Mouse (Mus musculus) brown adipose tissue, adult 24 weeks (tissue): ENCODE measurements around the gene Chek2. TPM values are rescaled to one million over a fixed set of nuclear protein-coding genes. Genes with fewer than 3 reads are reported as not detected.

Experiments used
- H3K27ac ChIP-seq: fragments of 200-500 bp; replicated peaks from 2 replicates; pipeline ENCODE4 v1.5.1; 2012; ENCODE audit warnings: low read depth, mild to moderate bottlenecking, low read length
- H3K4me1 ChIP-seq: fragments of 200-500 bp; 2 replicates; pipeline ENCODE4 v1.6.1; 2012; ENCODE audit warnings: low read length, mixed read lengths; ENCODE audit not compliant: control insufficient read depth, insufficient read depth, insufficient read length
- H3K4me3 ChIP-seq: fragments of 200-500 bp; 2 replicates; pipeline ENCODE4 v1.5.1; 2012; ENCODE audit warnings: low read depth, mild to moderate bottlenecking, low read length, moderate library complexity; ENCODE audit not compliant: insufficient read depth
- polyA plus RNA-seq: library from polyadenylated mRNA; stranded (reverse); fragments of >200 nt; gene quantifications from 2 replicates; pipeline ENCODE4 v1.2.4, GENCODE M21; 2012; ENCODE audit not compliant: missing spikeins, insufficient read depth, insufficient read length

Gene Chek2
- 3.1 and 4.2 TPM in 2 replicates for polyA plus RNA-seq

- H3K4me1 ChIP-seq, result no peaks in the 10 kb centered on the region
- peak within 1 kb of the TSS; percentile 73 for H3K4me3 ChIP-seq
- H3K27ac ChIP-seq, result peak within 1 kb of the TSS; percentile 33
These were observed at the start of gene Chek2, which contains the start of gene Hscb for GRCm38 (mm10) chr5:110839678-110840365. Chek2 (plus strand) TSS chr5:110839979. Hscb (minus strand) TSS chr5:110839777.

- H3K4me1 ChIP-seq, result no peaks in the 10 kb centered on the region
- H3K4me3 ChIP-seq, result no peak overlapping the region
- no peak overlapping the region for H3K27ac ChIP-seq
These were observed 45.4 kb upstream of the Chek2 start for GRCm38 (mm10) chr5:110794363-110794762.

- no peak overlapping the region for H3K27ac ChIP-seq
- no peak overlapping the region for H3K4me3 ChIP-seq
- peaks cover 14% of the 10 kb centered on the region; the same call in 1 of the 2 replicates for H3K4me1 ChIP-seq
These were observed 42.1 kb upstream of the Chek2 start for GRCm38 (mm10) chr5:110797696-110798095.

- no peak overlapping the region for H3K4me3 ChIP-seq
- H3K4me1 ChIP-seq, result peaks cover 17% of the 10 kb centered on the region
- no peak overlapping the region for H3K27ac ChIP-seq
These were observed 38.6 kb upstream of the Chek2 start for GRCm38 (mm10) chr5:110801036-110801624.

- Histone ChIP-seq H3K4me3 (no peak overlapping the region), H3K27ac (no peak overlapping the region), H3K4me1 (peaks cover 20% of the 10 kb centered on the region)
These were observed 37.6 kb upstream of the Chek2 start for GRCm38 (mm10) chr5:110802186-110802585.

GRCm38 (mm10) chr5:110802809-110803208 is 37.0 kb upstream of the Chek2 start:
- Histone ChIP-seq H3K4me1 (peaks cover 23% of the 10 kb centered on the region), H3K27ac (no peak overlapping the region)

GRCm38 (mm10) chr5:110804012-110804743 is 35.6 kb upstream of the Chek2 start:
- no peak overlapping the region for H3K27ac ChIP-seq

More at GRCm38 (mm10) chr5:110802809-110803208, 37.0 kb upstream of the Chek2 start:
- H3K4me3 ChIP-seq, result no peak overlapping the region

GRCm38 (mm10) chr5:110806154-110806553 is 33.6 kb upstream of the Chek2 start:
- peaks cover 20% of the 10 kb centered on the region for H3K4me1 ChIP-seq
- no peak overlapping the region for H3K4me3 ChIP-seq
- H3K27ac ChIP-seq, result no peak overlapping the region

More at GRCm38 (mm10) chr5:110804012-110804743, 35.6 kb upstream of the Chek2 start:
- peaks cover 24% of the 10 kb centered on the region for H3K4me1 ChIP-seq
- no peak overlapping the region for H3K4me3 ChIP-seq

GRCm38 (mm10) chr5:110806676-110807075 is 33.1 kb upstream of the Chek2 start:
- Histone ChIP-seq H3K4me3 (no peak overlapping the region), H3K4me1 (peaks cover 16% of the 10 kb centered on the region), H3K27ac (0 out of 2 replicates have a peak overlapping the region, but pooled peaks have one; percentile 4)

- H3K27ac ChIP-seq, result peak overlapping the region; percentile 74
These were observed 32.3 kb upstream of the Chek2 start for GRCm38 (mm10) chr5:110807453-110807852.

GRCm38 (mm10) chr5:110808061-110808631 is 31.6 kb upstream of the Chek2 start:
- peak overlapping the region; percentile 74 for H3K27ac ChIP-seq
- peak overlapping the region; percentile 94 for H3K4me3 ChIP-seq
- H3K4me1 ChIP-seq, result peaks cover 10% of the 10 kb centered on the region

More at GRCm38 (mm10) chr5:110807453-110807852, 32.3 kb upstream of the Chek2 start:
- H3K4me1 ChIP-seq, result peaks cover 10% of the 10 kb centered on the region
- H3K4me3 ChIP-seq, result peak overlapping the region; percentile 94

GRCm38 (mm10) chr5:110808821-110809666 is 30.7 kb upstream of the Chek2 start:
- peaks cover 10% of the 10 kb centered on the region for H3K4me1 ChIP-seq
- H3K4me3 ChIP-seq, result peak overlapping the region; percentile 94
- peak overlapping the region; percentile 69 for H3K27ac ChIP-seq

- Histone ChIP-seq H3K4me3 (peak within 1 kb of the TSS; percentile 94), H3K4me1 (peaks cover 10% of the 10 kb centered on the region), H3K27ac (peak within 1 kb of the TSS; percentile 69)
These were observed 30.0 kb upstream of the Chek2 start, which contains the start of gene Ulk1 for GRCm38 (mm10) chr5:110809667-110810325. Ulk1 (minus strand) TSS chr5:110810097.

GRCm38 (mm10) chr5:110824421-110824820 is 15.4 kb upstream of the Chek2 start:
- Histone ChIP-seq H3K27ac (no peak overlapping the region), H3K4me1 (no peaks in the 10 kb centered on the region)

More at GRCm38 (mm10) chr5:110824421-110824820, 15.4 kb upstream of the Chek2 start:
- no peak overlapping the region for H3K4me3 ChIP-seq
